Mouse (Mus musculus) G1E-ER4 (cell line): ENCODE results near the gene Acvr1b. TPM values are rescaled to one million over a fixed set of nuclear protein-coding genes. Genes with fewer than 3 reads are reported as not detected.

Source experiments
- GATA1 ChIP-seq: IDR thresholded peaks from one replicate; pipeline ENCODE4 v1.8.0; 2012; ENCODE audit warnings: low read length, inconsistent platforms
- polyA plus RNA-seq: library from polyadenylated mRNA; stranded (reverse); fragments of >175 nt; gene quantifications from 2 replicates; pipeline ENCODE4 v1.2.3, GENCODE M21; 2012

Acvr1b gene
- polyA plus RNA-seq, 1 experiment: not detected

DNA sequence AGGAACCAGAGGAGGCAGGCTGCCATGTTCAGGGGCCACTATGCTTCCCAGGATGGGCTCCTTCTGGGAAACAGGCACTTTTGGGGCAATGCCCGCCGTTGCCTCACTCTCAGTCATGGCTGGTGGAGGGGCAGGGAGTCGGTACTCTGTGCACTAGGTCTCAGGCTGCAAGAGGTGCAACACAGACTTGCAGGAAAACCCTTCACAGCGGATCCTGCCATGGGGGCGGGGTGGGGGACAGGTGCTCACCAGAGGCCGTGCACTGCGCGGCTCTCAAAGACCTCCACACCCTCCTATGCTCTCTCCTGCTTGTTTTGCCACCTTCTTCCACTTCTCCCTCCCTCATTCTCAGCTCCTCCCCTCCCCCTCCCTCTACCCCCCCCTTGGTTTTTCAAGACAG lies 31.2 kb upstream of the Acvr1b start:
- TF ChIP-seq GATA1: no peak

- TF ChIP-seq GATA1: no peak
Measured at GRCm38 (mm10) chr15:101143494-101143893, 30.4 kb upstream of the Acvr1b start.

GRCm38 (mm10) chr15:101144176-101144575 lies 29.7 kb upstream of the Acvr1b start:
- no peak for TF ChIP-seq GATA1

- no peak for TF ChIP-seq GATA1
Measured at GRCm38 (mm10) chr15:101144779-101145178, 29.1 kb upstream of the Acvr1b start.

DNA sequence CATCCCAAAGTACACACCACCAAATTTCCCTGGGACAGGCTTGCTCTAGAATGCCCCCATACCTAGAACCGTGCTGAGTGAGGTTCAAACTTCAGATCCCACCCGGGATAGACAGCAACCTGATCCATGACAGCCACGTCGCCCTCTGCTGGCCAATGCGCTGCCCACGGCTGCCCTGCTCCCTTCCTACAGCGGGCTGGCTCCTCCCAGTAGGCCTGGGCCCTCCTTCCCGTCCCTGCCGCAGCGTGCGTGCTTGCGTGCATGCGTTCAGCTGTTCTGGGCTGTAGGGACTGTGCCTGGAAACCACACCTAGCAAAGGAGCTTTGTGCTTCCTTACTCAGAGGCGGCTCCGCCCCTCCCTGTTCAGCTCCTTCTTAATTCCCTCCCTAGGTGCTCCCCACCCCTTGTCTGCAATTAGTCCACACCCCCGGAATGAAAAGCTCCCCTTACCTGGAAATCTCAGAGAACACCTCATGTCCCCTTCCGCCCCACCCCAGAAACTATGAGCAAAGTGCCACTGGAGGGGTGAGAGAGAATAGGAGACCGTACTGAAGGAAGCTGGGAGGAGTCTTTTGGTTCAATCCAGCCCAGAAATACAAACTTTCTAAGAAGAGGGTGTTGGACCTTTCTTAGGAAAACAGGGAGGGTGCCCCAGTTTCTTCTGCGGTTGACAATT lies 28.3 kb upstream of the Acvr1b start:
- no peak for TF ChIP-seq GATA1

DNA sequence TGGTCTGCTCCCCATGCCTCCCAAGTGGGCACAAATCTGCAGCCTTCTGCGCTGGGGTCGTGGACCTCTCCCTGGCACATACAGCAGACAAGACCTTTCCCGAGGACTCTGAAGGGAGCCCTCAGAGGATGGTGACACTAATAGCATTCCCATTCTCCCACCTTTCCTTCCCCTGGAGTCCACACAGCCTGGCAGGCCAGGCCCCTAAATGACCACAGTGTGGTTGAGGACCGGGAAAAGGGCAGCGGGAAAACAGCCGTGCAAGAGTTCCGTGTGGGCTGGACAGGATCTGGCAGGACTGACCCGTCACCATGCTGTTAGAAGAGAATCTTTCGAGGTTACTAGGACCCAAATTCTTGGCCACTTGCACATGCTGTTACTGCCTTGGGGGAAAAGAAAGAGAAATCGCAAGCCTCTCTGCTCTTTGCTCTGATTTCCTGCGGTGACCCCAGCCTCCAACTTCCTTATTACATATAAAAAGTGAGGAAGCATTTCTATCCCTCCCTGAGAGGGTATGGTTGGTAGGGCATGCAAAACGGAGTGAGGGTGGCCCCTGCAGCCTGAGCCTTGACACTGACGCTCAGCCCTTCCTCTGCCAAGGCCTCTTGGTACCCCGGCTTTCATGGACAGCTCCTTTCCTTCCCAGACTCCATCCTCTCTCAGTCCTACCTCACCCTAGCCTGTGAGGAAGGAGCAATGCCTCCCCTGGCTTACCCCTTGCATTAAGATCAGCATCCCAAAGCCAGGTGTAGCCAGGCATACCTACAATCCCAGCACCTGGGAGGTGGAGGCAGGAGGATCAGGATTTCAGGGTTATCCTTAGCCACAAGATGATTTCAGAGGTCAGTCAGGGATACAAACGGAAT lies 27.5 kb upstream of the Acvr1b start:
- no peak for TF ChIP-seq GATA1

DNA sequence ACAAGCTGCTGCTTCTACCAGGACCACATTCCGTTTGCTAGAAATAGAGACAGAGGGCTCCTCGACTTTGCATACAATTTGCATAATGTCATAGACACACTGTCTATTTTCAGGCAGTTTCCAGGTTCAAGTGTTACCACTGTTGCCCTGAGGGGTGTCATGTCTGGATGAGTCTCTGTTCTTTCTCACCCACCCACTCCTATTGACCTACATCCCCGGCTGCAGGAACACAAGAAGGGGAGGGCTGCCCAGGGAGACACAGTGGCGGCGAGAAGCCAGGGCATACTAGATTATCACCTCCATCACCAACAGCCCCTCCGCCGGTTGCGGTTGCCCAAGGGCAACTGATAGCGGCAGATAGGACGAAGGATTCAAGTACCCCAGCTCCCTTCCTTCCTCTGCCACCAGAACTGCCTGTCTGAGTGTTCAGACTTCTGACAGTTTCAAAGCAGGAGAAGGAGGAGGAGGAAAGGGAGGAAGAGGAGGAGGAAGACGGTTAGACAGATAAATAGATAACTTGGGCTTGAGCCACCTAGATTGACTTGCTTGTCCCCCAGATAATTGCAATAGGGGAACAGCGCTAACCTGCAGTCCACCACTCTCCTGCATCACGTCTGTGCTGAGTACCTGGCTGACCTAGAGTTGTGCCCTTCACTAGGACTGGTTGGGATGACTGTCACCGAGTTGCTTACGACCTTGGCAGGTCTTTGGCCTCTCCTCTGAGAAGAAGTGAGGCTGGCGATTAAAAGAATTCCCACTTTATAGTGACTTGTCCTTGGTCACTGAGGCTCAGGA lies 26.6 kb upstream of the Acvr1b start:
- TF ChIP-seq GATA1: no peak

- no peak for TF ChIP-seq GATA1
Measured at GRCm38 (mm10) chr15:101147910-101148273, 26.0 kb upstream of the Acvr1b start.

DNA sequence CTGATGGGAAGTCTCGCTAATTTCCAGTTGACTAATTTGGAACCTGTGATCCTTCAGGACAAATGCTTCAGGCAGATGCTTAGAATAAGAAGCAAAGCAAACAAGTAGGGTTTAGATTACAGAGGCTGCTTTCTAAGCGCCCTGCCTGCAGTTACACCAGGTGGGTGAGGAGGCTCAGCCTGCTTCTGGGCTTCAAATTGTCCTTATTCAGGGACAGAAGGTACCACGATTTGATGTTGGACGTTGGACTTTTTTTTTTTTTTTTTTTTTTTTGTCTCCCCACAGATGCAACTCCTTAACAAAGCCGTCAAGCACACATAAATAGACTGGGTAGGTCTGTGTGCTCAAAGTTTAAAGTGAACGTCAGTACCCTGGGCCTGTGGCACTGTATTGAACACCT lies 25.3 kb upstream of the Acvr1b start:
- no peak for TF ChIP-seq GATA1

DNA sequence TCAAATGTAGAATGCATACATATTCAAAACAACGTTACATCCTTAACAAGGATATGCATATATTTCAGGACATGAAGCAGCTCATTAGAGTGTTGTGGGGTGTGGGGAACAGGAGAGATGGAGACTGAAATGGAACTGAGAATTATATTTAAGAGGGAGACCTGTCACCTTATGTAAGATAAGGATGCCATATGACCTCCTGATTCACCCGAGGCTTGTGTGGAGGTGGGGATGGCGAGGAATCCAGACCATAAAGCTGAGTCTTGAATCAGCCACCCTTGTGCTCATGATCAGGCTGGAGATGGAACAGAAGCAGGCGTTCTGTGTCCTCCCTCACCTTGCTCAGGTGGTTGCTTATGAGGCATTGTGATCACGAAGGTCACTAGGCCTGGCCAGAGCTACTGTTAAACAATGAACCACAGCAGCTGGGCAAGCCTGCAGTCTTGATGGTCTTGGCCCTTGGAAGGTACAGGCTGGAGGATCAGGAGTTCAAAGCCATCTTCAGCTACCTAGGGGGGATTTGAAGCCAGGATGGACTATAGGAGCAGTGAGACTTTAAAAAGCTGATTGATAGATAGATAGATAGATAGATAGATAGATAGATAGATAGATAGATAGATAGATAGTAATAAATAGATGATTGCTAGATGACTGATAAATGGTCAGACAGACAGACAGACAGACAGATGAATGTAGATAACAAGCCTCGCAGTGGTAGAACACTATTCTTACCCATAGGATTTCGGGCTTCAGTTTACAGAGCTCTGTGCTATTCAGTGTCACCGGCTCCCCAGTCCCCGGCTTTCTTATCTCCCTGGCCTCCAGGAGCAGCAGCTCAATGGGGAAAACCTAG lies 22.2 kb upstream of the Acvr1b start:
- no peak for TF ChIP-seq GATA1

DNA sequence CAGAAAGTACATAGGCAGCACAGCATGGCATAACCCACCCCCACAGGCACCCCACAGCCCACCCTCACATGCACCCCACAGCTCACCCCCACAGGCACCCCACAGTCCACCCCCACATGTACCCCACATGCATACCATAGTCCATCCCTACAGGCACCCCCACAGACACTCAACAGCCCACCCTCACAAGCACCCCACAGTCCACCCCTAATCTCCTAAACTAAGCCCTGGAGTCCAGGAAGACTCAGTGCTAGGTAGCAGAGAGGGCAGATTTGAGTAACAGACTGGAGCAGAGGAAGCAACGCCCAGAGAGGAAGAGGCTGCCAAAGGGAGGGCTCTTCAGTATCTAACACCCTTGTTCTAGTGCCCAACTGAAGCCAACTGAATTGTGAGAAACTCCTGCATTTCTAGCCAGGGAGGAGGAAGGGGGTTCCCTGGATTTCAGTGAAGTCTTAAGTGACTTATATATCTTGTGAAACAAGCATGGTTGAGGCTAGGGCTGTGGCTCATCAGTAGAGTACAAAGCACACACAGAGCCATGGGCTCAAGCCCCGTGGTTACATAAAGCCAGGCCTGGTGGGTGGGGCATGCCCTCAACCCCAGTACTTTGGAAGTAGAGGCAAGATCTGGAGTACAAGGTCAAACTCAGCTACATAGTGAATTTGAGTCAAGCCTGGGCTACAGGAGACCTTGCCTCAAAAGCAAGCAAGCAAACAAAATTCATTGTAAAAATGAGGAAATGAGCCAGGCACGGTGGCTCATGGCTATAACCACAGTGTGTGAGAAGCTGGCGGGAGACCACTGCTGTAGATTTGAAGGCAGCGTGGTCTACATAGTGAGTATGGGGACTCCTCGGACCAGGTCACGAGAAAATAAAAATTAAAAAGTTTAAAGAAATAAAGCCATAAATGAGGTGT lies 18.9 kb upstream of the Acvr1b start:
- TF ChIP-seq GATA1: no peak

GRCm38 (mm10) chr15:101160128-101160527 lies 13.7 kb upstream of the Acvr1b start:
- TF ChIP-seq GATA1: no peak

GRCm38 (mm10) chr15:101160591-101160990 lies 13.3 kb upstream of the Acvr1b start:
- no peak for TF ChIP-seq GATA1

GRCm38 (mm10) chr15:101161534-101161933 lies 12.3 kb upstream of the Acvr1b start:
- no peak for TF ChIP-seq GATA1
